Mouse (Mus musculus) MEL (cell line): Measurements from ENCODE around the gene Foxn3. TPM values are rescaled to one million over a fixed set of nuclear protein-coding genes. Genes with fewer than 3 reads are reported as not detected.
A peak's percentile ranks its signal among the peaks of the same experiment; 100 is the strongest.

Experiments
- DNase-seq: peaks from one replicate; pipeline ENCODE4 v3.0.0; 2011; ENCODE audit warnings: low read depth, low spot score
- H3K27ac ChIP-seq: 2 replicates; pipeline ENCODE4 v1.5.1; 2012; ENCODE audit warnings: low read depth, mild to moderate bottlenecking, control low read depth, low read length, moderate library complexity; ENCODE audit not compliant: control insufficient read depth
- H3K27me3 ChIP-seq, 2 experiments: fragments of 150-350 bp in 1 of 2; sonication (generic) in 1 of 2; 2 replicates each; pipeline ENCODE4 v1.6.1; 2012; ENCODE audit warnings: low read length in 2 of 2, mild to moderate bottlenecking in 2 of 2, improper control_type of control experiment in 1 of 2, moderate library complexity in 1 of 2; ENCODE audit not compliant: insufficient read depth in 2 of 2, control insufficient read depth in 1 of 2
- H3K36me3 ChIP-seq, 2 experiments: 2 replicates each; pipeline ENCODE4 v1.6.1; 2012 to 2014; ENCODE audit warnings: low read length in 2 of 2, improper control_type of control experiment in 1 of 2, inconsistent platforms in 1 of 2, mild to moderate bottlenecking in 1 of 2; ENCODE audit not compliant: insufficient read depth in 2 of 2, control insufficient read depth in 1 of 2
- H3K4me1 ChIP-seq, 2 experiments: fragments of 150-350 bp in 1 of 2; sonication (generic) in 1 of 2; 2 replicates each; pipeline ENCODE4 v1.6.1; 2012; ENCODE audit warnings: low read length in 2 of 2, improper control_type of control experiment in 1 of 2, mild to moderate bottlenecking in 1 of 2; ENCODE audit not compliant: insufficient read depth in 2 of 2, control insufficient read depth in 1 of 2
- H3K4me3 ChIP-seq, 2 experiments: fragments of 150-350 bp in 1 of 2; sonication (generic) in 1 of 2; 2 replicates each; pipeline ENCODE4 v1.5.1; 2012; ENCODE audit warnings: low read depth in 2 of 2, low read length in 2 of 2, mild to moderate bottlenecking in 2 of 2, moderate library complexity in 2 of 2, control low read depth in 1 of 2, improper control_type of control experiment in 1 of 2; ENCODE audit not compliant: control insufficient read depth in 1 of 2, insufficient read depth in 1 of 2
- H3K79me2 ChIP-seq: 2 replicates; pipeline ENCODE4 v1.6.1; 2012; ENCODE audit warnings: mild to moderate bottlenecking, low read length, moderate library complexity; ENCODE audit not compliant: control insufficient read depth, poor library complexity, insufficient read depth
- H3K9ac ChIP-seq: 2 replicates; pipeline ENCODE4 v1.6.1; 2012; ENCODE audit warnings: low read depth, mild to moderate bottlenecking, control low read depth, low read length, moderate library complexity; ENCODE audit not compliant: control insufficient read depth, poor library complexity, severe bottlenecking
- H3K9me3 ChIP-seq: fragments of 150-350 bp; sonication (generic); replicated peaks from 2 replicates; pipeline ENCODE4 v1.6.1; 2012; ENCODE audit warnings: mild to moderate bottlenecking, low read length, improper control_type of control experiment, moderate library complexity; ENCODE audit not compliant: insufficient read depth
- BHLHE40 ChIP-seq: IDR thresholded peaks from 2 replicates; pipeline ENCODE4 v1.6.1; 2012; ENCODE audit warnings: low read depth, mild to moderate bottlenecking, inconsistent platforms, low read length, improper control_type of control experiment, borderline replicate concordance
- CHD1 ChIP-seq: IDR thresholded peaks from 2 replicates; pipeline ENCODE4 v1.6.1; 2012; ENCODE audit warnings: low read depth, mild to moderate bottlenecking, inconsistent platforms, low read length, improper control_type of control experiment
- CTCF ChIP-seq, 3 experiments: IDR thresholded peaks in 2 of 3; conservative IDR thresholded peaks in 1 of 3; 2 replicates each; pipeline ENCODE4 v1.5.1; 2011 to 2012; ENCODE audit warnings: low read length in 3 of 3, low read depth in 2 of 3, mild to moderate bottlenecking in 2 of 3, improper control_type of control experiment in 1 of 3, inconsistent platforms in 1 of 3, mixed read lengths in 1 of 3, moderate library complexity in 1 of 3; ENCODE audit not compliant: control insufficient read depth in 1 of 3, insufficient read depth in 1 of 3, poor library complexity in 1 of 3, severe bottlenecking in 1 of 3
- E2F4 ChIP-seq: IDR thresholded peaks from 2 replicates; pipeline ENCODE4 v1.6.1; 2011; ENCODE audit warnings: low read depth, low read length, improper control_type of control experiment, borderline replicate concordance
- EP300 ChIP-seq, 2 experiments: IDR thresholded peaks; 2 replicates each; pipeline ENCODE4 v1.6.1; 2011; ENCODE audit warnings: improper control_type of control experiment in 2 of 2, low read length in 2 of 2, low read depth in 1 of 2, mild to moderate bottlenecking in 1 of 2
- GATA1 ChIP-seq: IDR thresholded peaks from 2 replicates; pipeline ENCODE4 v1.6.1; 2011; ENCODE audit warnings: low read depth, low read length, improper control_type of control experiment
- MAFK ChIP-seq: IDR thresholded peaks from 2 replicates; pipeline ENCODE4 v1.6.1; 2011; ENCODE audit warnings: low read depth, mild to moderate bottlenecking, low read length, improper control_type of control experiment, borderline replicate concordance
- MAZ ChIP-seq: IDR thresholded peaks from 2 replicates; pipeline ENCODE4 v1.6.1; 2012; ENCODE audit warnings: low read depth, mild to moderate bottlenecking, inconsistent platforms, low read length, improper control_type of control experiment
- MXI1 ChIP-seq: IDR thresholded peaks from 2 replicates; pipeline ENCODE4 v1.6.1; 2011; ENCODE audit warnings: mild to moderate bottlenecking, low read depth, low read length, improper control_type of control experiment
- MYB ChIP-seq: IDR thresholded peaks from 2 replicates; pipeline ENCODE4 v1.6.1; 2011; ENCODE audit warnings: mild to moderate bottlenecking, low read depth, low read length, improper control_type of control experiment
- MYC ChIP-seq: IDR thresholded peaks from 2 replicates; pipeline ENCODE4 v1.6.1; 2011; ENCODE audit warnings: low read depth, mild to moderate bottlenecking, low read length, improper control_type of control experiment, moderate library complexity
- NRF1 ChIP-seq: IDR thresholded peaks from 2 replicates; pipeline ENCODE4 v1.6.1; 2014; ENCODE audit warnings: low read depth, mild to moderate bottlenecking, inconsistent platforms, low read length, improper control_type of control experiment, moderate library complexity; ENCODE audit not compliant: poor library complexity, insufficient read depth, severe bottlenecking
- POLR2A ChIP-seq, 2 experiments: IDR thresholded peaks; 2 replicates each; pipeline ENCODE4 v1.6.1; 2011 to 2012; ENCODE audit warnings: low read length in 2 of 2, mild to moderate bottlenecking in 2 of 2, control low read depth in 1 of 2, improper control_type of control experiment in 1 of 2, low read depth in 1 of 2, moderate library complexity in 1 of 2; ENCODE audit not compliant: control insufficient read depth in 1 of 2, insufficient read depth in 1 of 2, poor library complexity in 1 of 2
- RCOR1 ChIP-seq: IDR thresholded peaks from 2 replicates; pipeline ENCODE4 v1.6.1; 2012; ENCODE audit warnings: low read depth, mild to moderate bottlenecking, inconsistent platforms, low read length, improper control_type of control experiment
- TBP ChIP-seq: IDR thresholded peaks from 2 replicates; pipeline ENCODE4 v1.8.0; 2011; ENCODE audit warnings: low read depth, low read length, improper control_type of control experiment
- UBTF ChIP-seq: IDR thresholded peaks from 2 replicates; pipeline ENCODE4 v1.6.1; 2012; ENCODE audit warnings: low read depth, mild to moderate bottlenecking, inconsistent platforms, low read length, improper control_type of control experiment, moderate library complexity, borderline replicate concordance; ENCODE audit not compliant: insufficient read depth
- ZKSCAN1 ChIP-seq: IDR thresholded peaks from 2 replicates; pipeline ENCODE4 v1.6.1; 2012; ENCODE audit warnings: low read depth, mild to moderate bottlenecking, inconsistent platforms, low read length, improper control_type of control experiment, moderate library complexity
- ZMIZ1 ChIP-seq: IDR thresholded peaks from 2 replicates; pipeline ENCODE4 v1.6.1; 2012; ENCODE audit warnings: low read depth, mild to moderate bottlenecking, inconsistent platforms, low read length, improper control_type of control experiment, moderate library complexity
- polyA plus RNA-seq, 2 experiments: library from polyadenylated mRNA; stranded (reverse) in 1 of 2; unstranded in 1 of 2; fragments of >175 nt in 1 of 2; fragments of >200 nt in 1 of 2; gene quantifications; 2 replicates each; pipeline versions ENCODE4 v1.2.1 to v1.2.4; 2012; ENCODE audit warnings: low replicate concordance in 2 of 2, low read depth in 1 of 2; ENCODE audit not compliant: insufficient read length in 2 of 2, insufficient read depth in 1 of 2, missing spikeins in 1 of 2
- total RNA-seq: library from RNA; depleted of rRNA; stranded (reverse); fragments of 300-350 nt; gene quantifications from 2 replicates; pipeline ENCODE4 v1.2.3, GENCODE M21; 2012

The Foxn3 gene
- total and polyA plus RNA-seq, 3 experiments, result 15.5 to 22.8 TPM; not detected in 1

DNA sequence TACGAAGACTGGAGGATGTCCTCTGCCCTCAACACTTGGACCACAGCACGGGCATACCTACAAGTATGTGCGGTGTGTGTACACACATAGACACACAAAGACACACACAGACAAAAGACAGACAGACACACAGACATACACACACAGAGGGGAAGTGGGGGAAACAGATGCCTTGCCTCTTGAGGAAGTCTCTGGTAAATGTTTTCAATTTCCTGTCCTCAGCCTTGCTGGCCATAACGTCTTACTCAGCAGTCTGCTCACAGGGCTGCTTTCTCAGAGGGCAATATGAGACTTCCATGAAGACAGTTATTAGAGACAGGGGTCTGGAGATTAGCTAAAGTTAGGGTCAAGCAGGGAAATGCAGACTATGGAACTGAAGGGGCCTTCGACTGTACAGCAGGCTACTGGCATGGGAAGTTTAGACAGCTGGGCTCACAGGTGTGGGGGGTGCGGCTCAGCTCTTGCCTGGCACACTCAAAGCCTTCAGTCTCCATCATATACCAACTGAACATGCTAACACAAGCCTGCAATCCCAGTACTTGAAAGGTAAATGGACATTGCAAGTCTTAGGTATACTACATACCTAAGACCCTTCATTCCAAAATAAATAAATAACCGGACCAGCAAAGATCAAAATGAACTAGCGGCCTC lies 278.8 kb downstream of the Foxn3 start:
- peaks cover 0 to 12% of the 10 kb centered on the region in 2 experiments; a peak in 2 of 4 replicates for H3K4me1 ChIP-seq
- H3K9ac ChIP-seq, result no peak overlapping the region
- TF ChIP-seq MAZ (no peak), CTCF (IDR thresholded peaks at IDR 0.05 in 2 of 3, conservative IDR thresholded peaks at IDR 0.05 in 1 of 3; ENCODE audit: control insufficient read depth in 1 of 3, insufficient read depth in 1 of 3, low read depth in 2 of 3, low read length in 3 of 3, poor library complexity in 1 of 3, severe bottlenecking in 1 of 3) (no peak), MYC (no peak), RCOR1 (no peak), MYB (no peak), BHLHE40 (no peak), CHD1 (no peak), POLR2A (IDR thresholded peaks at IDR 0.05; ENCODE audit: control insufficient read depth in 1 of 2, insufficient read depth in 1 of 2, low read depth in 1 of 2, low read length in 2 of 2, poor library complexity in 1 of 2) (no peak), GATA1 (no peak), EP300 (IDR thresholded peaks at IDR 0.05; ENCODE audit: low read depth in 1 of 2, low read length in 2 of 2) (no peak), MAFK (no peak)
- H3K9me3 ChIP-seq, result no peaks in the 10 kb centered on the region
- H3K79me2 ChIP-seq, result no peaks in the 10 kb centered on the region
- no peak overlapping the region for H3K4me3 ChIP-seq
- no peak for DNase-seq
- H3K36me3 ChIP-seq, result peaks cover 0 to 7% of the 10 kb centered on the region in 2 experiments; a peak in 2 of 4 replicates
- H3K27ac ChIP-seq, result no peak overlapping the region
- no peaks in the 10 kb centered on the region for H3K27me3 ChIP-seq

DNA sequence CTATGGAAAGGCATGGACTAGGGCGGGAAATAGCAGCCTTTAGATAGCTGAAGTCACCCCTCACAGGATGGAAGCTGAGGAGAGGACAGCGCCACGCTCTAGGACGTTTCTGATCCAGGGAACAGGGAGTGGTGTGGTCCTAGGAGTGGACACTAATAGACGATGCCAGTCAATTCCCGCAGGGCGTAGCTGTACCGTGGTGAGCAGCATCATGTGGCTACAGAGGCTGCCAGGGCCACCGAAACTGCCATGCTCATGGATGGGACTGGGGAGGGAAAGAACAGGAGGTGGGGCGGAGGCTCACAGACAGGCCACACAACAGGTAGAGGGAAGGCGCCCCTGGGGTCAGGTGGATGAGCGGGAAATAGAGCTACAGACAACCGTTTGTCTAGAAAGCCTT lies 282.6 kb downstream of the Foxn3 start:
- Histone ChIP-seq H3K4me1 (peaks cover 0 to 12% of the 10 kb centered on the region in 2 experiments; a peak in 2 of 4 replicates), H3K36me3 (peaks cover 0 to 7% of the 10 kb centered on the region in 2 experiments; a peak in 2 of 4 replicates), H3K27ac (no peak overlapping the region), H3K9ac (0 out of 2 replicates have a peak overlapping the region, but pooled peaks have one; percentile 19), H3K79me2 (no peaks in the 10 kb centered on the region), H3K9me3 (no peaks in the 10 kb centered on the region), H3K4me3 (no peak overlapping the region), H3K27me3 (no peaks in the 10 kb centered on the region)
- no peak for TF ChIP-seq UBTF
- TF ChIP-seq E2F4, result no peak
- no peak for TF ChIP-seq CTCF (IDR thresholded peaks at IDR 0.05 in 2 of 3, conservative IDR thresholded peaks at IDR 0.05 in 1 of 3; ENCODE audit: control insufficient read depth in 1 of 3, insufficient read depth in 1 of 3, low read depth in 2 of 3, low read length in 3 of 3, poor library complexity in 1 of 3, severe bottlenecking in 1 of 3)
- no peak for TF ChIP-seq ZMIZ1
- TF ChIP-seq MXI1, result no peak
- TF ChIP-seq MYB, result no peak
- TF ChIP-seq NRF1, result no peak
- no peak for TF ChIP-seq CHD1
- no peak for TF ChIP-seq TBP
- TF ChIP-seq GATA1, result no peak
- no peak for TF ChIP-seq ZKSCAN1
- DNase-seq, result no peak
